Mouse (Mus musculus) CH12.LX (cell line): Measurements from ENCODE around the gene Abhd4.

Experiments used
- CTCF ChIP-seq, 2 experiments: IDR thresholded peaks in 1 of 2; conservative IDR thresholded peaks in 1 of 2; 2 replicates each; pipeline ENCODE4 v1.5.1; 2011 to 2012; ENCODE audit warnings: low read depth in 2 of 2, low read length in 2 of 2, improper control_type of control experiment in 1 of 2, inconsistent platforms in 1 of 2, mild to moderate bottlenecking in 1 of 2, moderate library complexity in 1 of 2
- ELF1 ChIP-seq: IDR thresholded peaks from 2 replicates; pipeline ENCODE4 v1.6.1; 2014; ENCODE audit warnings: low read depth, mild to moderate bottlenecking, inconsistent platforms, low read length, improper control_type of control experiment
- EP300 ChIP-seq: IDR thresholded peaks from 2 replicates; pipeline ENCODE4 v1.6.1; 2011; ENCODE audit warnings: low read length, improper control_type of control experiment
- HCFC1 ChIP-seq: IDR thresholded peaks from 2 replicates; pipeline ENCODE4 v1.6.1; 2012; ENCODE audit warnings: low read depth, mild to moderate bottlenecking, inconsistent platforms, low read length, improper control_type of control experiment
- KAT2A ChIP-seq: IDR thresholded peaks from 2 replicates; pipeline ENCODE4 v1.6.1; 2012; ENCODE audit warnings: low read length, improper control_type of control experiment, inconsistent platforms; ENCODE audit not compliant: insufficient replicate concordance
- POLR2A ChIP-seq: IDR thresholded peaks from 2 replicates; pipeline ENCODE4 v1.6.1; 2011; ENCODE audit warnings: low read depth, mild to moderate bottlenecking, improper control_type of control experiment, low read length
- SMC3 ChIP-seq: IDR thresholded peaks from 2 replicates; pipeline ENCODE4 v1.6.1; 2011; ENCODE audit warnings: low read depth, low read length, improper control_type of control experiment
- USF2 ChIP-seq: conservative IDR thresholded peaks from 2 replicates; pipeline ENCODE4 v1.6.1; 2011; ENCODE audit warnings: low read depth, low read length, improper control_type of control experiment
- ZC3H11A ChIP-seq: IDR thresholded peaks from 2 replicates; pipeline ENCODE4 v1.6.1; 2012; ENCODE audit warnings: low read depth, mild to moderate bottlenecking, inconsistent platforms, low read length, improper control_type of control experiment
- ZKSCAN1 ChIP-seq: IDR thresholded peaks from 2 replicates; pipeline ENCODE4 v1.6.1; 2012; ENCODE audit warnings: low read depth, inconsistent platforms, low read length, improper control_type of control experiment, borderline replicate concordance
- ZMIZ1 ChIP-seq: IDR thresholded peaks from 2 replicates; pipeline ENCODE4 v1.6.1; 2012; ENCODE audit warnings: low read depth, mild to moderate bottlenecking, inconsistent platforms, low read length, improper control_type of control experiment

- TF ChIP-seq CTCF (conservative IDR thresholded peaks at IDR 0.05 in 1 of 2, IDR thresholded peaks at IDR 0.05 in 1 of 2; ENCODE audit: low read depth in 2 of 2, low read length in 2 of 2): no peak
- no peak for TF ChIP-seq ELF1
- no peak for TF ChIP-seq POLR2A
- TF ChIP-seq KAT2A: no peak
- TF ChIP-seq SMC3: no peak
- TF ChIP-seq ZMIZ1: no peak
- TF ChIP-seq USF2: no peak
- no peak for TF ChIP-seq ZC3H11A
- TF ChIP-seq ZKSCAN1: no peak
- TF ChIP-seq EP300: no peak
- no peak for TF ChIP-seq HCFC1
Measured at GRCm38 (mm10) chr14:54258131-54258670, 4.2 kb downstream of the Abhd4 start.
